Mouse (Mus musculus) intestine, embryonic 14.5 days (tissue): ENCODE measurements around the gene Fxyd3. TPM values are rescaled to one million over a fixed set of nuclear protein-coding genes. Genes with fewer than 3 reads are reported as not detected.

Source experiments
- ATAC-seq: fragments of 200-750 bp; cut with Nextera tagmentation; replicated peaks from 2 replicates; pipeline ENCODE4 v1.8.0; 2017; ENCODE audit warnings: low read depth, moderate number of reproducible peaks, moderate TSS enrichment, moderate library complexity; ENCODE audit not compliant: low FRiP score, low TSS enrichment
- DNase-seq: peaks from one replicate; pipeline ENCODE4 v3.0.0-alpha.2; 2018; ENCODE audit warnings: low spot score
- H3K27ac ChIP-seq: fragments of 300-500 bp; sonication (generic); 2 replicates; pipeline ENCODE4 v1.5.1; 2014; ENCODE audit warnings: low read depth, mild to moderate bottlenecking, control low read depth
- H3K27me3 ChIP-seq: fragments of 300-500 bp; sonication (generic); replicated peaks from 2 replicates; pipeline ENCODE4 v1.6.1; 2014; ENCODE audit warnings: low read length, control low read depth; ENCODE audit not compliant: control insufficient read depth, insufficient read depth
- H3K36me3 ChIP-seq: fragments of 300-500 bp; sonication (generic); 2 replicates; pipeline ENCODE4 v1.6.1; 2014; ENCODE audit warnings: low read length, control low read depth; ENCODE audit not compliant: control insufficient read depth, insufficient read depth
- H3K4me1 ChIP-seq: fragments of 300-500 bp; sonication (generic); replicated peaks from 2 replicates; pipeline ENCODE4 v1.6.1; 2014; ENCODE audit warnings: low read length, control low read depth, mixed read lengths; ENCODE audit not compliant: control insufficient read depth, insufficient read depth
- H3K4me2 ChIP-seq: fragments of 300-500 bp; sonication (generic); 2 replicates; pipeline ENCODE4 v1.6.1; 2014; ENCODE audit warnings: low read length
- H3K4me3 ChIP-seq: fragments of 300-500 bp; sonication (generic); 2 replicates; pipeline ENCODE4 v1.5.1; 2014; ENCODE audit warnings: low read depth, low read length, control low read depth, mixed read lengths
- H3K9ac ChIP-seq: fragments of 300-500 bp; sonication (generic); 2 replicates; pipeline ENCODE4 v1.6.1; 2014; ENCODE audit warnings: mild to moderate bottlenecking, low read length
- H3K9me3 ChIP-seq: fragments of 300-500 bp; sonication (generic); 2 replicates; pipeline ENCODE4 v1.6.1; 2016; ENCODE audit warnings: low read length, control low read depth; ENCODE audit not compliant: control insufficient read depth
- WGBS: fragments of 180-500 bp; shearing (Covaris S2); extraction: QIAGEN DNeasy Blood & Tissue Kit; methylation state at CpG from one replicate; pipeline ENCODE4 v1.1.7; 2014; 5-methylcytosine and 5-hydroxymethylcytosine counted together
- microRNA-seq: library from miRNA; unstranded; fragments of <30 nt; microRNA quantifications from one replicate; pipeline ENCODE4, GENCODE M21; 2016
- polyA plus RNA-seq: library from polyadenylated mRNA; unstranded; fragments of >200 nt; fragmentation: Nextera tagmentation; extraction: Ambion mirVana; gene quantifications from 2 replicates; pipeline ENCODE4 v1.2.1, GENCODE M21; 2014

Fxyd3 gene
- polyA plus RNA-seq, 1 experiment from 2014 or later, result 71.5 TPM

GRCm38 (mm10) chr7:31033409-31034165 is 42.9 kb downstream of the Fxyd3 start:
- ATAC-seq (no peak), DNase-seq (no peak)
- Histone ChIP-seq H3K9me3 (no peaks in the 10 kb centered on the region), H3K27me3 (no peaks in the 10 kb centered on the region), H3K9ac (no peak overlapping the region), H3K4me2 (no peak overlapping the region), H3K4me3 (no peak overlapping the region), H3K4me1 (no peaks in the 10 kb centered on the region), H3K36me3 (no peaks in the 10 kb centered on the region), H3K27ac (no peak overlapping the region)
- 59% methylated on average over 9 of the region's 9 CpGs for WGBS

DNA sequence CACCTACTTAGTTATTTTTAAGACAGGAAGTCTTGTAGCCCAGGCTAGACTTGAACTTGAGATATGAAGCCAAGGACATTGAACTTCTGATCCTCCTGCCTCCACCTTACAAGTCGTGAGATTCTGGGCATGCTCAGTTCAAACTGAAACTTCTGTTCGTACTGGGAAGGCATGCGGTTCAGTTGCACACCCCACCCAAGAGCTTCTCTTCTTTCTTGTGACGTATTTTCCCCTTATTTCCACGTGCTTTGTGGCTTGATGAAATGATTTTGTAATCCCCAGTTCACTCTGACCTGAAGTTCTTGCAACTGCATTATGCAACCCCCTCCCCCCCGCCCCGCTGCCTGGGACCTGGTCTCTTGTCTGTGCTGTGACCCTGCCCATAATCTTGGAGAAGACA is 44.8 kb downstream of the Fxyd3 start:
- DNase-seq (no peak), ATAC-seq (no peak)
- H3K27ac ChIP-seq, result no peak overlapping the region
- H3K4me2 ChIP-seq, result no peak overlapping the region
- H3K9ac ChIP-seq, result no peak overlapping the region
- no peaks in the 10 kb centered on the region for H3K36me3 ChIP-seq
- H3K9me3 ChIP-seq, result no peaks in the 10 kb centered on the region
- 81% methylated on average over 7 of the region's 7 CpGs for WGBS
- H3K4me1 ChIP-seq, result no peaks in the 10 kb centered on the region
- H3K4me3 ChIP-seq, result no peak overlapping the region
- H3K27me3 ChIP-seq, result no peaks in the 10 kb centered on the region

- Histone ChIP-seq H3K27ac (no peak overlapping the region), H3K4me3 (no peak overlapping the region), H3K9ac (no peak overlapping the region), H3K27me3 (no peaks in the 10 kb centered on the region), H3K9me3 (0 out of 2 replicates have a peak, but pooled peaks cover 2% of the 10 kb centered on the region), H3K36me3 (no peaks in the 10 kb centered on the region), H3K4me2 (no peak overlapping the region), H3K4me1 (no peaks in the 10 kb centered on the region)
- no peak for DNase-seq
- ATAC-seq, result no peak
- WGBS, result 69% methylated on average over 2 of the region's 2 CpGs
Observed at GRCm38 (mm10) chr7:31030717-31031116, 45.8 kb downstream of the Fxyd3 start.

GRCm38 (mm10) chr7:31028609-31029008 is 47.9 kb downstream of the Fxyd3 start:
- Histone ChIP-seq H3K4me1 (no peaks in the 10 kb centered on the region), H3K4me3 (no peak overlapping the region), H3K27ac (no peak overlapping the region), H3K36me3 (no peaks in the 10 kb centered on the region), H3K27me3 (no peaks in the 10 kb centered on the region), H3K9me3 (0 out of 2 replicates have a peak, but pooled peaks cover 2% of the 10 kb centered on the region), H3K4me2 (no peak overlapping the region), H3K9ac (no peak overlapping the region)
- WGBS, result 73% methylated on average over 8 of the region's 8 CpGs
- ATAC-seq (no peak), DNase-seq (no peak)

Small RNA genes within 50 kb of the gene (microRNA-seq; reads per million reads assigned to microRNA genes)
- gene Mir7050, result not detected

Other genes with a start within 250 kb of the Fxyd3 start
- 0.32 and 0.39 TPM in 2 replicates for gene Ffar3, start 220.5 kb downstream of the Fxyd3 start, polyA plus RNA-seq
- gene Ffar1, start 215.1 kb downstream of the Fxyd3 start, polyA plus RNA-seq, result 0.14 TPM in 1 of 2 replicates, not detected in the other
- gene Cd22, start 196.4 kb downstream of the Fxyd3 start, polyA plus RNA-seq, result 0.12 TPM in 1 of 2 replicates, not detected in the other
- 0.22 and 0.35 TPM in 2 replicates for gene Mag, start 161.8 kb downstream of the Fxyd3 start, polyA plus RNA-seq
- not detected in 2 replicates for gene Hamp2, start 152.0 kb downstream of the Fxyd3 start, polyA plus RNA-seq
- gene Hamp, start 132.7 kb downstream of the Fxyd3 start, polyA plus RNA-seq, result not detected in 2 replicates
- 22.3 and 22.7 TPM in 2 replicates for gene Usf2, start 119.9 kb downstream of the Fxyd3 start, polyA plus RNA-seq
- gene Lsr, start 103.2 kb downstream of the Fxyd3 start, polyA plus RNA-seq, result 123 and 135 TPM in 2 replicates
- gene Fam187b, start 102.9 kb downstream of the Fxyd3 start, polyA plus RNA-seq, result 7.1 and 9.4 TPM in 2 replicates
- 18.1 and 22.8 TPM in 2 replicates for gene Fxyd5, start 34.2 kb downstream of the Fxyd3 start, polyA plus RNA-seq
- gene Fxyd7, start 25.2 kb downstream of the Fxyd3 start, polyA plus RNA-seq, result 21.1 and 23.0 TPM in 2 replicates
- 71.8 and 74.1 TPM in 2 replicates for gene Fxyd1, start 19.5 kb downstream of the Fxyd3 start, polyA plus RNA-seq
- gene Lgi4, start 17.4 kb downstream of the Fxyd3 start, polyA plus RNA-seq, result 1.2 and 2.4 TPM in 2 replicates
- 23.5 and 29.0 TPM in 2 replicates for gene Hpn, start 38.6 kb upstream of the Fxyd3 start, polyA plus RNA-seq
- gene Scn1b, start 50.3 kb upstream of the Fxyd3 start, polyA plus RNA-seq, result 0.99 and 2.4 TPM in 2 replicates
- 54.2 and 66.2 TPM in 2 replicates for gene Gramd1a, start 79.2 kb upstream of the Fxyd3 start, polyA plus RNA-seq
- gene Scgb2b2, start 213.8 kb upstream of the Fxyd3 start, polyA plus RNA-seq, result not detected in 2 replicates
- gene Scgb1b2, start 215.1 kb upstream of the Fxyd3 start, polyA plus RNA-seq, result not detected in 2 replicates